Mouse (Mus musculus): ENCODE measurements at regions not wholly inside any gene's neighbourhood (a gene's known extent, or its start where the extent isn't known, plus 50 kb on each side); places are given as distances from the start of the nearest gene placed in this dataset.

GRCm38 (mm10) chr16:76958597-76959392 lies 54.7 kb upstream of the Usp25 start:
- no peak for TF ChIP-seq GATA4 (IDR thresholded peaks at IDR 0.05; ENCODE audit: insufficient replicate concordance, low read length)

DNA sequence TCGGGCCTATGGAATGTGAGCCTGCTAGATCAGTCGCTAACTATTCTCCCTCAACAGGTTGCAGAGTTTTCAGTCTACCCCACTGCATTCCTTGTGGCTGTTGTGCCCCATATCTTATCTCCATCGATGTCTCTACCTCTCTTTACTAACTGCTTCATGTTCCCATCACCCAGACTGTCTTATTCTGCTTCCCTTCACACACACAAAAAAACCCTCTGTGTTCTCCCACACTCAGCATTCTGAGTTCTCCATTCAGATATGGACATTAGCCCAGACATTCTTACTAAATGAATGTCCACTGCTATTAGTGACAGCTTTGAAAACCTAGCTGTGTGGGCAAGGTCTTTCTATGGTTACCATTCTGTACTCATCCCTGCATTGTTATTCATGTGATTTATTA lies 56.0 kb upstream of the Usp25 start:
- no peak for TF ChIP-seq GATA4 (IDR thresholded peaks at IDR 0.05; ENCODE audit: insufficient replicate concordance, low read length)

DNA sequence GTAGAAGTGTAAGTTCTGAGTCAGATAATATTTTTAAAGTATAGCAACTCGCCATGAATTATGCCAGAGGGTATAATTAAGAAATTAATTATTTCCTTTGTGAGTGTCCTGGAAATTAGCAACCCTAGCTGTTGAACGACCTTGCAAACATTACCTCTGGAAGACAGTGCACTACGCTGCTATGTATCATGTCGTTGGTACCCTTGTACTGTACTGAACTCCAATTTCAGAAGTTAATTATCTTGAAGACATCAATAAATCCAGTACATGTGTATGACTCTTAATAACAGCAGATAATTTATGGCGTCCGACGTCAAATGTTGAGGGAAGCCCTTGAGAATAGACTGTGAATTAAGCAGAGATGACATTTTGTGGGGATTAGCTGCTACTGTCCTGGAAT lies 56.4 kb upstream of the Usp25 start:
- no peak for TF ChIP-seq GATA4 (IDR thresholded peaks at IDR 0.05; ENCODE audit: insufficient replicate concordance, low read length)

DNA sequence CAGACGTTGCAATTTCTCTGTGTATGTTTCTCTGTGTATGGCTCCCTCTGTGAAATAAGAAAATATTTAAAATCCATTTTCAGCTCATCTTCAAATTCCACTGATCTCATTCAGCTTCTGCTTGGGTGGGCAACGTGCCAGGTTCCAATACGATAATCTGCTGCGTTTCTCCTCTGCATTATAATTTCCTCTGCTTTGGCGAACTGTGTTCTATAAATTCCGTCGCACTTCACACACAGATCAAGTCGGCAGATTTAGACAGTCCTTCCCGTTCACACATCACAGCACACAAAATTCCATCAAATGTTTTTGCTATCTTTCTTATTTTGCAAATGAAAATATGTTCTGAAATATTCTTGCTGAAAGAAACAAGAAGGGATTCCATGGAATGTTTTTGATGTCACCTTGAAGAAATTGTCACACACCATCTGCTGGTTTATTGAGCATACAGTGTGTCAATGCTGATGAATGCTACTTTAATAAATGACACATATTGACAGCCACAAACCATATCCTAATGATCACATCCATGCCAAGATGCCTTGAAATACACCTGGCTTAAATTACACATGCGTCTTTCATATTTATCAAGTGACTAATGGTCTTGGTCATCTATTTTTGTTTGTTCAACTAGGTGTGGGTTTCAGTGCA lies 62.5 kb upstream of the Usp25 start:
- no peak for TF ChIP-seq GATA4 (IDR thresholded peaks at IDR 0.05; ENCODE audit: insufficient replicate concordance, low read length)

- TF ChIP-seq GATA4 (IDR thresholded peaks at IDR 0.05; ENCODE audit: insufficient replicate concordance, low read length), result no peak
Measured at GRCm38 (mm10) chr16:76947011-76947410, 66.5 kb upstream of the Usp25 start.

GRCm38 (mm10) chr16:76938128-76938527 lies 75.4 kb upstream of the Usp25 start:
- no peak for TF ChIP-seq GATA4 (IDR thresholded peaks at IDR 0.05; ENCODE audit: insufficient replicate concordance, low read length)

GRCm38 (mm10) chr16:76927901-76928300 lies 85.6 kb upstream of the Usp25 start:
- TF ChIP-seq GATA4 (IDR thresholded peaks at IDR 0.05; ENCODE audit: insufficient replicate concordance, low read length), result no peak

DNA sequence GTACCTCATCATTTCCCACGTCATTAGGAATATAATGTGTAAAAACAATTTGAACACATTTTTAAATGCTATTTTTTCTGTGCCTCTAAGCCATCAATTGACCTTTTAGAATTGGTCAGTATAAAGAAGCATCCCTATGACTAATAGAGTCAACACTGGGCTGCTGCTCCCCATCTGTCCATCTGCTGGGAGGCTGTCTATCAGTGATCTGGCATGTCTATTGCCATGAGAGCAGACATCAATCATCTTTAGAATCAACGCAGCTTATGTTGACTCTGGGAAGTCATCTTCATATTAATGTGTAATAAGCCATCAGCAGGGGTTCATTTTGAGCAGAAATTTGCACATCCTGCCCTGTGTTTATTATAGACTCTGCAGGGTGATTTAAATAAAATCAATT lies 94.9 kb upstream of the Usp25 start:
- TF ChIP-seq GATA4 (IDR thresholded peaks at IDR 0.05; ENCODE audit: insufficient replicate concordance, low read length), result no peak

DNA sequence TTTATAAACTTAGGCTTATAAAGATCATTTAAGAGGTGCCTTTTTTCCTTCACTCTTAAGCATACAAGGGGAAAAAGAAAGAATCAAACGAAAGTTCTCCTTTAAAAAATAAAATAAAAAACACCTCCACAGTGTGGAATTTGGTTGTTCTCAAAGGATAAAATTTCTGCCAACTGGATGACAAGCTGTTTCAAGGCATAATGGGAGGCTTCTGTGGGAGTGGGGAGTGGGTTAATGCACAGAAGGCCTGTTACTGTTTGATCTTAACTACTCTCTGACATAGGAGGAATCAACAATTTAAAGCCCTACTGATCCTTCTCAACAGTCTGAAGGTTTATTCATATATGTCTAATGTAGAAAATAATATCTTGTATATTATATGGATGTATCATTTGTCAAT lies 99.2 kb upstream of the Usp25 start:
- no peak for TF ChIP-seq GATA4 (IDR thresholded peaks at IDR 0.05; ENCODE audit: insufficient replicate concordance, low read length)

DNA sequence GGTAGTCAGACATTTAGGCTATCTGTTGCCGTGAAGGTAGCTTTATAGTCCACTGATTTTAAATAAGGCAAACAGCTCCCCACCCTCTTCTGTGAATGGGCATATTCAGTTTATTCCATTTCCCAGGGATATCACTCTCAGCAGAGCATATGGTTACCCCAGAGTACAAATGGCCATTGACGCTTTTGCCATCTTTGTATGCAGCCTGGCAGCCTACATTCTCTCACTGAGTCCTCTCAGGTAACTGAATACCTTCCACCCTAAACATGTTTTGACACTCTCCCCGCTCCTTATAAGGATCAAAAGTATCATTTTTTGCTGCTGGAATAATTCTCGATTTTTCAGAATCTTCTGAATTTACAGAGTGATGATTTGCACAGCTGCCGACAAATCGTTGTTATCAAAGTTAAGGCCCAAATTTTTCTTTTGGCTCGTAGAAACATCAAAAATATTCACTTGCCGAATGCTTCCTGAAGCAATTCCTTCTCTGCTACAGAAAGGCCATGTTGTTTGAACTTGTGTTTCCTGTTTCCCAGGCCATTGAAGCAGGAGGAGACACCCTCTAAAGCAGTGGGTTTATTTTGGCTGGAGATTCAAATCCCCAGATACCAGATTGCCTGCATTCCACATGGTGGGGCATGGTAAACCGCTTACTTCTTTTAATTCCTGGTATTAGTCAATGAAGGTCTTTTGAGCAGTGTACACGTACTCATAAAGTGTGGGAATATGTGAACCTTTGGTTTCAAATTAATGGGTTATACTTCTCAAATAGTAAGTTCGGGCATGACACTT lies 108.1 kb upstream of the Usp25 start:
- TF ChIP-seq GATA4 (IDR thresholded peaks at IDR 0.05; ENCODE audit: insufficient replicate concordance, low read length), result no peak

DNA sequence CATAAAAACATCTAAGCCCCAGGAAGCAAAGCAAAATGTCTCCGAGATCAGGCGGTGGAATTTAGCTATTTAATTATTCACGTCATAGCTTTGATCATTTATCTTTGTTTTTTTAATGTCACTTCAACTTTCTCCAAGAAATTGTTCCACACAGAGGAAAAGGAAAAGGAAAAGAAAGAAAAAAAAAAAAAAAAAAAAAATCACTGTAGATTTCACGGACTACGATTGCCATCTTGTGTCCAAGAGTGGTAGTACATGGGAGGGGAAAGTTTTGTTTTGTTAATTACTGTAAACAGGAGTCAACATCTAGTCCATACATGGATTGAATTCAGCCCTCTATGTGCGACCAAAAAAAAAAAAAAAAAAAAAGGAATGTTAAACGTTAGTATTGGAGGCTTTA lies 114.4 kb upstream of the Usp25 start:
- no peak for TF ChIP-seq GATA4 (IDR thresholded peaks at IDR 0.05; ENCODE audit: insufficient replicate concordance, low read length)

DNA sequence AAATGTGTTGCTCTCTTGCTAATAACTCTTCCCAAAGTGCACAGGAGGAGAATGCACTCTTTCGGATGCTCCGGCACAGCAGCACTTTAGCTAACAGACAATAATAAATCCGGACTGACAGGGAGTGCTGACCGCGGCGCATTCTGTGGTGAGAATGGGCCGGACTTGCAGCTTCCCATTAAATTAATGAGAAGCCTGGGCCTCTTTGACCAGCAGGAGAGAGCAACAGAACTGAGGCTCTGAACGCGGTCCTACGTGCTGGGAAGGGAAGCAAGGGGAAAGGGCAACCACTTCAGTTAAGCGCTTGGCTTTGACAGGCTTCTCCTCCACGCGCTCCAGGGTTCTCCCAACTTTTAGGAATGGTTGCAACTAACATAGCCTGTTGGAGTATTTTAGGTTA lies 117.2 kb upstream of the Usp25 start:
- TF ChIP-seq GATA4 (IDR thresholded peaks at IDR 0.05; ENCODE audit: insufficient replicate concordance, low read length), result no peak

- TF ChIP-seq GATA4 (IDR thresholded peaks at IDR 0.05; ENCODE audit: insufficient replicate concordance, low read length), result no peak
Measured at GRCm38 (mm10) chr16:76895781-76896180, 117.7 kb upstream of the Usp25 start.

DNA sequence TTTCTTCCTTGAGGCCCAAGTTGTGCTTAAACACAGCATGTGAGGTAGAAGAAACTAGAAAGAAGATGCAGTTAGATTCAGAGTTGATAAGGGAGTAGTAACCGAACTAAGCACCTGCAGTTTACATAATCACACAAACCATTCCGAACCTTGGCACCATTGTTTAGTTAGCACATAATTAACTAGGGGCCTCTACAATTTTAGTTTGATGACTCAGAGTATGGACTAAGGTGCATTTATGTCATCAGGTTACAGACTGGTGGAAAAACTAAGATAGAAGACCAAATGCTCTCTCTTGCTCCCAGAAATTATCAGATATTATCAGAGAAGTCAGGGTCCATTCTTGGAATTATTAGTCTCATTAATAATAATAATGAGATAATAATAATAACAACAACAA lies 134.9 kb upstream of the Usp25 start:
- no peak for TF ChIP-seq GATA4 (IDR thresholded peaks at IDR 0.05; ENCODE audit: insufficient replicate concordance, low read length)

DNA sequence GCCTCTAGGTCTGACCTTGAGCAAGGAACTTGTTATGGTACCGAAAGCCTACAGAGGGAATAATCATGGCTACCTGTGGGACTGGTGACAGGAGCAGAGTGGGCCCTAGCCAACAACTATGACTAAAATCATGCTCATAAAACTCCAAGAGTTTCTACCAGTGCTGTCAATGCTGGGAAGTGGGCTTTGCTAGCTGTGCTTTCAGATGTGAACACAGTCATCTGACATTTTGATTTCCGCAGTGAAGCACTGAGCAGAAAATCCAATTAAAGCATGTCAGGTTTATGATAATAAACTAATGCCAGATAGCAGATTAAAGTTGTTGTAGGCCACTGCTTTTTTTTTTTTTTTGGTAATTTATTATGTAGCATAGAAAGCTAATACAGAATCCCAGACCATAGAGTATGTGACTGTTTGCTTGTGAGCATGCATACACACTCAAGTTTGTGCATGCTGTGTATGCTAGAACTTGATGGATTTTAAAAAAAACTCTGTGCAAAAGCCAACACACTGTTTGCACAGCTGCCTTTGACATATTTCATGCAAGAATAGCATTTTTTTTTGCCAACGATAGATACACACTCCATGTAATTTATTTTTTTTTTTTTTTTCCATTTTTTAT lies 138.0 kb upstream of the Usp25 start:
- no peak for TF ChIP-seq GATA4 (IDR thresholded peaks at IDR 0.05; ENCODE audit: insufficient replicate concordance, low read length)

- no peak for TF ChIP-seq GATA4 (IDR thresholded peaks at IDR 0.05; ENCODE audit: insufficient replicate concordance, low read length)
Measured at GRCm38 (mm10) chr16:76866465-76866802, 147.1 kb upstream of the Usp25 start.

Measured in liver, adult (tissue).